Mouse (Mus musculus) embryonic fibroblast, embryonic 13.5 days (primary cell): ENCODE data around the gene Serpinb7.

Source experiments
- CTCF ChIP-seq: IDR thresholded peaks from 2 replicates; pipeline ENCODE4 v1.5.1; 2011; ENCODE audit warnings: mild to moderate bottlenecking, control low read depth, low read length, moderate library complexity, borderline replicate concordance; ENCODE audit not compliant: insufficient read depth
- POLR2A ChIP-seq: IDR thresholded peaks from 2 replicates; pipeline ENCODE4 v1.6.1; 2011; ENCODE audit warnings: low read depth, mild to moderate bottlenecking, control low read depth, low read length, moderate library complexity

DNA sequence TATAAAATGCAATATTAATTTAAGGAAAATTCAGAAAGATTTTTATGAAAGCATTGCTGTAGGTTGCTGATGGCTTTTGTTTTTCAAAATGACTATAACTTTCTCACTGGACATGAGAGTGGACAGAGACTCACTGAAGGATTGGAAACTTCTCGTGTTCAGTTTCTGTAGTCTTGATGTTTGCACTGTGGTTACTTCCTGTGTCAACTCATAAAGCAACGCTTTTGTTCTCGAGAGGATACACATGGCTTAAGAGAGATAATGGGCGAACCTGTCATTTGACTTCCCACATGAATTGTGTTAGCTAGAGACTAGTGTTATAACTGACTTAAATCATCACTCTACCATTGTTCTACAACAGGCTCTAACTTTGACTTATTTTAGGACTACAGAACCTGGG, 22.5 kb upstream of the Serpinb7 start:
- TF ChIP-seq CTCF, result no peak
- no peak for TF ChIP-seq POLR2A
